Mouse (Mus musculus) CH12.LX (cell line): ENCODE data around the gene Ypel2.

ENCODE experiments used
- CTCF ChIP-seq, 2 experiments: IDR thresholded peaks in 1 of 2; conservative IDR thresholded peaks in 1 of 2; 2 replicates each; pipeline ENCODE4 v1.5.1; 2011 to 2012; ENCODE audit warnings: low read depth in 2 of 2, low read length in 2 of 2, improper control_type of control experiment in 1 of 2, inconsistent platforms in 1 of 2, mild to moderate bottlenecking in 1 of 2, moderate library complexity in 1 of 2
- ELF1 ChIP-seq: IDR thresholded peaks from 2 replicates; pipeline ENCODE4 v1.6.1; 2014; ENCODE audit warnings: low read depth, mild to moderate bottlenecking, inconsistent platforms, low read length, improper control_type of control experiment
- KAT2A ChIP-seq: IDR thresholded peaks from 2 replicates; pipeline ENCODE4 v1.6.1; 2012; ENCODE audit warnings: low read length, improper control_type of control experiment, inconsistent platforms; ENCODE audit not compliant: insufficient replicate concordance
- MAZ ChIP-seq: IDR thresholded peaks from 2 replicates; pipeline ENCODE4 v1.6.1; 2012; ENCODE audit warnings: low read depth, mild to moderate bottlenecking, inconsistent platforms, low read length, improper control_type of control experiment, moderate library complexity
- MXI1 ChIP-seq: IDR thresholded peaks from 2 replicates; pipeline ENCODE4 v1.6.1; 2011; ENCODE audit warnings: mild to moderate bottlenecking, low read depth, low read length, improper control_type of control experiment
- POLR2A ChIP-seq: IDR thresholded peaks from 2 replicates; pipeline ENCODE4 v1.6.1; 2011; ENCODE audit warnings: low read depth, mild to moderate bottlenecking, improper control_type of control experiment, low read length
- POLR2AphosphoS2 ChIP-seq: IDR thresholded peaks from 2 replicates; pipeline ENCODE4 v1.6.1; 2011; ENCODE audit warnings: low read depth, low read length, improper control_type of control experiment
- TCF12 ChIP-seq: IDR thresholded peaks from 2 replicates; pipeline ENCODE4 v1.6.1; 2014; ENCODE audit warnings: low read depth, mild to moderate bottlenecking, inconsistent platforms, low read length, improper control_type of control experiment
- ZNF384 ChIP-seq: IDR thresholded peaks from 2 replicates; pipeline ENCODE4 v1.6.1; 2012; ENCODE audit warnings: low read depth, low read length, improper control_type of control experiment, inconsistent platforms

DNA sequence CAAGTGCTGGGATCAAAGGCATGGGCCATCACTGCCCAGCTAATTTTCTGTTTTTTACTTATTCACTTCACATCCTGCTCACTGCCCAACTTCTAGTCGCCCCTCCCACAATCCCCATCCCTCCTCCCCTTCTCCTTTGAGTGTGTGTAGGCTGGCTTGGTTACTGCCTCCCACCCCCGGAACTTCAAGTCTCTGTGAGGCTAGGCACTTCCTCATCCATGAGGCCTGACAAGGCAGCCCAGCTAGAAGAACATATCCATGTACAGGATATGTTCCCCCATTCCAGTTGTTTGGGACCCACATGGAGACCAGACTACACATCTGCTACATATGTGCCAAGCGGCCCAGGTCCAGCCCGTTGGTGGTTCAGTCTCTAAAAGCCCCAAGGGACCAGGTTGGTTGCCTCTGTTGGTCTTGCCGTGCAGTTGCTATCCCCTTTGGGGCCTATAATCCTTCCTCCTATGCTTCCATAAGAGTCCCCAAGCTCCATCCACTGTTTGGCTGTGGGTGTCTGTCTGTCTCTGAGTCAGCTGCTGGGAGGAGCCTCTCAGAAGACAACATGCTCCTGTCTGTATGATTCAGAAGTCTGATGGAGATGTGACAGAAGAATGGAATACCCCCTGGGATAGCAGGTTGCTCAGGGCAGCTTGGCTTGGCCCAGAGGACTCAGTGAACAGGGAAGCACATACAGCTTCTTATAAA is 85.5 kb downstream of the Ypel2 start:
- TF ChIP-seq MAZ, result no peak
- TF ChIP-seq MXI1, result no peak
- no peak for TF ChIP-seq POLR2A
- TF ChIP-seq TCF12, result no peak
- no peak for TF ChIP-seq CTCF (conservative IDR thresholded peaks at IDR 0.05 in 1 of 2, IDR thresholded peaks at IDR 0.05 in 1 of 2; ENCODE audit: low read depth in 2 of 2, low read length in 2 of 2)
- TF ChIP-seq POLR2AphosphoS2, result no peak
- no peak for TF ChIP-seq ZNF384
- TF ChIP-seq KAT2A, result no peak
- 0 out of 2 replicates have a peak, but pooled peaks have one; percentile 55 for TF ChIP-seq ELF1
